13 mouse cellular contexts compared by ENCODE assay signal in the genomic region with DNA sequence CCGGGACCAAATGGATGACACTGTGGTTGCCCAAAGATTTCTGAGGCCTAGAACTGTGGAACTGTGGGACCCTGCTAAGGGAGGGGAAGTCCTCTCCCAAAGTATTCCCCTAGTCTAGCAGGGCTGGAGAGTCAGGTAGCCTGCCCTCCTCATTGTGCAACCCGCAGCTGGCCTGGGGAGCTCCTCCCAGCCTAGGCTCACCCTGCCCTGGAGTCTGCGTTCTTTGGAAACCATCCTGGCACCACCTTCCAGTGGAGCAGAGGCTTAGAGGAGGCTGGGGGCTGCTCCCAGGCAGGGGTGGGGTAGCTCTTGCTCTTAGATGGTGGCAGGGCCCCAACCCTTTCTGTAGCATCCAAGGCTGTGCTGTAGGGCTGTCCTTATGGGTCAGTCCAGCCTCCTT. TPM values are rescaled to one million over a fixed set of nuclear protein-coding genes. Genes with fewer than 3 reads are reported as not detected.
DNase-seq lines count a peak whose midpoint lies in the region; ATAC-seq and TF ChIP-seq lines count a peak whose summit lies in the region.
"Had no signal": no experiment of that assay in that cellular context is flagged by ENCODE, and none has a peak within 500 bp of the region (broad histone marks: within the 10 kb centered on the region; RNA-seq: fewer than 3 reads in every experiment).

No protein-coding gene starts in this region.

- peak; percentile 65 for DNase-seq in gastrocnemius, adult 2 months
- no peak for DNase-seq in gastrocnemius, adult 18-20 months (ENCODE audit: low spot score)
- DNase-seq in kidney, postnatal 36 days: no peak
- DNase-seq in gastrocnemius, postnatal 10 days: no peak
- no peak for DNase-seq in embryo, embryonic 11 days
- DNase-seq: B cell, adult 2 months; cerebellum, postnatal 36 days; kidney, adult 11 months; layer of hippocampus, adult 9-11 months had no signal

- H3K4me1 ChIP-seq in kidney, embryonic 15.5 days: peaks cover 75% of the 10 kb centered on the region
- peaks cover 75% of the 10 kb centered on the region for H3K4me1 ChIP-seq in intestine, embryonic 15.5 days (replicated peaks)
- peaks cover 62% of the 10 kb centered on the region for H3K4me1 ChIP-seq in stomach, embryonic 14.5 days (ENCODE audit: control insufficient read depth, insufficient read depth, low read length)

- no peaks in the 10 kb centered on the region for H3K36me3 ChIP-seq in kidney, embryonic 15.5 days
- no peaks in the 10 kb centered on the region for H3K36me3 ChIP-seq in intestine, embryonic 15.5 days
- H3K36me3 ChIP-seq in stomach, embryonic 14.5 days (ENCODE audit: control insufficient read depth, insufficient read depth, low read length): no peaks in the 10 kb centered on the region

- no peak overlapping the region for H3K9ac ChIP-seq in kidney, embryonic 15.5 days
- H3K9ac ChIP-seq in intestine, embryonic 15.5 days: no peak overlapping the region
- H3K9ac ChIP-seq in stomach, embryonic 14.5 days (replicated peaks; ENCODE audit: low read depth, low read length): no peak overlapping the region

- 64% methylated on average over 3 of the region's 3 CpGs for WGBS in kidney, embryonic 15.5 days
- WGBS in intestine, embryonic 15.5 days: 54% methylated on average over 3 of the region's 3 CpGs
- 55% methylated on average over 3 of the region's 3 CpGs for WGBS in stomach, embryonic 14.5 days

- intact Hi-C loops in gastrocnemius, adult 2 months (cut with DNase I): no loop called here

- no peak overlapping the region for H3K4me2 ChIP-seq in kidney, embryonic 15.5 days
- H3K4me2 ChIP-seq in intestine, embryonic 15.5 days (replicated peaks): no peak overlapping the region
- no peak overlapping the region for H3K4me2 ChIP-seq in stomach, embryonic 14.5 days (replicated peaks; ENCODE audit: low read depth, low read length)

- ATAC-seq in kidney, embryonic 15.5 days (replicated peaks; ENCODE audit: low FRiP score): no peak
- no peak for ATAC-seq in intestine, embryonic 15.5 days
- ATAC-seq in stomach, embryonic 14.5 days (ENCODE audit: insufficient number of reproducible peaks, insufficient read depth, low FRiP score, low read depth): no peak

- H3K9me3 ChIP-seq in kidney, embryonic 15.5 days (replicated peaks): no peaks in the 10 kb centered on the region
- H3K9me3 ChIP-seq in intestine, embryonic 15.5 days: no peaks in the 10 kb centered on the region
- H3K9me3 ChIP-seq in stomach, embryonic 14.5 days (ENCODE audit: control insufficient read depth, low read depth, low read length): no peaks in the 10 kb centered on the region
- H3K9me3 ChIP-seq: megakaryocyte, embryonic 14.5 days had no signal

- no peaks in the 10 kb centered on the region for H3K27me3 ChIP-seq in kidney, embryonic 15.5 days
- H3K27me3 ChIP-seq in intestine, embryonic 15.5 days (replicated peaks): no peaks in the 10 kb centered on the region
- no peaks in the 10 kb centered on the region for H3K27me3 ChIP-seq in stomach, embryonic 14.5 days (ENCODE audit: control insufficient read depth, insufficient read depth, low read length)

- H3K4me3 ChIP-seq in gastrocnemius, adult 2 months: no peak overlapping the region
- no peak overlapping the region for H3K4me3 ChIP-seq in kidney, embryonic 15.5 days (replicated peaks)
- no peak overlapping the region for H3K4me3 ChIP-seq in intestine, embryonic 15.5 days (replicated peaks)
- H3K4me3 ChIP-seq in stomach, embryonic 14.5 days (ENCODE audit: low read depth, low read length): no peak overlapping the region
- H3K4me3 ChIP-seq: megakaryocyte, embryonic 14.5 days had no signal

- peak overlapping the region; percentile 82 for H3K27ac ChIP-seq in gastrocnemius, adult 2 months
- H3K27ac ChIP-seq in kidney, embryonic 15.5 days: peak overlapping the region; percentile 74; the same call in 1 of the 2 replicates
- H3K27ac ChIP-seq in intestine, embryonic 15.5 days: peak overlapping the region; percentile 73; the same call in 1 of the 2 replicates
- peak overlapping the region; percentile 48; the same call in 1 of the 2 replicates for H3K27ac ChIP-seq in stomach, embryonic 14.5 days (ENCODE audit: low read length)

- TF ChIP-seq CTCF in gastrocnemius, adult 2 months (IDR thresholded peaks at IDR 0.05): no peak

RNA-seq across cellular contexts. Expression of gene Rxra, which starts 26.0 kb away (rescaled TPM):
- total RNA-seq in gastrocnemius, adult 2 months (2021): 100 to 1,000 TPM; 118 to 120 TPM
- 100 to 1,000 TPM; 129 to 134 TPM for total RNA-seq in gastrocnemius, adult 18-20 months (2021)
- polyA plus RNA-seq in kidney, embryonic 15.5 days (2015; fragmentation: Nextera tagmentation; extraction: Ambion mirVana): 9.6 and 10.4 TPM in 2 replicates
- 11.7 and 12.5 TPM in 2 replicates for polyA plus RNA-seq in intestine, embryonic 15.5 days (2015; fragmentation: Nextera tagmentation; extraction: Ambion mirVana)
- 9.0 and 10.3 TPM in 2 replicates for polyA plus RNA-seq in stomach, embryonic 14.5 days (2014; fragmentation: Nextera tagmentation; extraction: Ambion mirVana)
- total RNA-seq in gastrocnemius, postnatal 10 days (2021): 10 to 100 TPM; 58.8 to 61.3 TPM
